Mouse (Mus musculus) hindlimb bud, embryonic 11.5 days (tissue): ENCODE measurements at regions not wholly inside any gene's neighbourhood (a gene's known extent, or its start where the extent isn't known, plus 50 kb on each side); places are given as distances from the start of the nearest gene placed in this dataset.

Source experiments
- DNase-seq: peaks from one replicate; pipeline ENCODE4 v3.0.0-alpha.2; 2012; ENCODE audit warnings: low read depth, low spot score; ENCODE audit errors: extremely low spot score

DNA sequence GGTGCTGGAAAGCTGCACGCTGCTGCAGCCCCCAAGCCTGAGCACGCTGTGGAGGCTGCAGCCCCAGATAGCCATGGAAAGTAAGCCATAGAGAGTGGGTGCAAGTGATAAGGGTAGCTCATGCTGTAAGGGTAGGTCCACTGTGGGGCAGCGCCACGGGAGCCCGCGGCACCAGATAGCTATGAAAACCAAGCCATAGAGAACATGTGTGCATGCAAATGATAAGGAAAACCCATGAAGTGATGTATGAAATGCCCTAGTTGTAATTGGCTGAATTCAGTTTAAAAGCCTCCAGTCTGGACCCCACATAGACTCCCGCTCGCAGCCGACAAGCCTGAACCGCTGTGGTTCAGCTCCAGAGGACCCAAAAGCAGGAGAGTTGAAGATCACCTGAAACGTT, 58.8 kb upstream of the L3mbtl3 start:
- no peak for DNase-seq

DNA sequence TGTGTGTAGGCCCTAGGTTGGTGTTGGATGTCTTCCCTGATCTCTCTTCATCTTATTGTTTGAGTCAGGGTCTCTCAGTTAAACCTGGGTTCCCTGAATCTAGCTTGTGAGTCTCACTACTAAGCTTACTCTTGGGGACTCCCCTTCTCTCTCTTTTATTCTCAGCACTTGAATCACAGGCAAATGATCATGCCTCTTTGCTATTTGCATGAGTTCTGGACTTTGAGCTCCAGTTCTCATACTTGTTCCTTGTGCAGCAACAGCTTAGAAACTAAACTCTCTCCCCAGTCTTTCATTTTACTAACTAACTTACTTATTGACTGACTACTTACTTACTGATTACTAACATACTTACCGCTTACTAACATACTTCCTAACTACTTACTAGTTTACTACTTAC, 64.9 kb upstream of the L3mbtl3 start:
- DNase-seq, result no peak

DNA sequence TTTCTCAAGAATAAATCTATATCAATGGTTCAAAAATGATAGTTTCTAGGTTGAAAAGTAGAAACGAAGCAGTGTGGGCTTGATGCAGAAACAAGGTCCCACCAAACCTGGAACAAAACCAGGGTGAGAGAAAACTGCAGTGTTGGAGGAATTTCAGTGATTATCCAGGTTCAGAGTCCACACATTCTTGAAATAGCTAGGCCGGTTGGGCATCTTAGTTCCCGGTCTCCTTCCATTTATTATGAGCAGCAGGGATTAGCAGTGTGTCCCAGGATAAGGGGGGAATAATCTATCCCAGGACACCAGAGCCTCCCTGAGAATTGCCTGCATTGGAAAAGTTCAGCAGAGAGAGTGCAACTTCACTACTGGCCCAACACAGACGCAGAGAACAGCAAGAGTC, 108.5 kb upstream of the L3mbtl3 start:
- DNase-seq, result no peak

DNA sequence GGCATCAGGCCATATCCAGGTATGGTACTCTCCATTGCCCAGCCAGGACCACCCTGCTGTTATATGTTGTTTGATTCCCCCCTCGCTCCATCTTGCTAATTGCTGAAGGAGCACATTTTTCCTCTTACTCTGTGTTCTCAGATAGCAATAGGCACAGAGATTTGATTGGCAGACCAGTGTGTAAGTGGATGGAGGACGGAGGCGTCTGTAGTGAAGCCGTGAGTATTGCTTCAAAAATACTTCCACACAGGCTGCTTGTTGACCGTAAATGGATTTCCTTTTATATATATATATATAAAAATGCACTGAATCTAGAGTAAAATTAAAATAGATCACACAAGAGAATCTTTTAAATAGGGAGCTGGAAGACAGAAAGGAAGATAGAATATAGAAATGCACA, 115.6 kb upstream of the L3mbtl3 start:
- no peak for DNase-seq

DNA sequence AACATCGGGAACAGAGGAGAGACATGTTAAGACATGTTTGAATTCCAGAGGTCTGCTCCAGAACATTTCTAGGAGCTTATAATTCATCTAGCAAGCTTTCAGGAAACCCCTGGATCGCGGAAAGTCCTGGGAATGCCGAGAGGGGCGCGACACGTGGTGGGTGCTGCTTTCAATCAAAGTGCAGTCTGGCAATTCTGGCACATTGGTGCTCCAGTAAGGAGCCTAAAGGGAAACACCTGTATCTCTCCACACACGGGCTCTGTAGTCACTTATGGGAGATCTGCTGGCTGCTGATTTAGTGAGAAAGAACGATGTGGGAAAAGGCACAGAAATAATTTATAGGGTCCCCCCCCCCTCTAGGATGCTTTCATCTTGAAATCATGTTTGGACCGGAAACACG, 116.4 kb upstream of the L3mbtl3 start:
- peak; percentile 5 for DNase-seq

DNA sequence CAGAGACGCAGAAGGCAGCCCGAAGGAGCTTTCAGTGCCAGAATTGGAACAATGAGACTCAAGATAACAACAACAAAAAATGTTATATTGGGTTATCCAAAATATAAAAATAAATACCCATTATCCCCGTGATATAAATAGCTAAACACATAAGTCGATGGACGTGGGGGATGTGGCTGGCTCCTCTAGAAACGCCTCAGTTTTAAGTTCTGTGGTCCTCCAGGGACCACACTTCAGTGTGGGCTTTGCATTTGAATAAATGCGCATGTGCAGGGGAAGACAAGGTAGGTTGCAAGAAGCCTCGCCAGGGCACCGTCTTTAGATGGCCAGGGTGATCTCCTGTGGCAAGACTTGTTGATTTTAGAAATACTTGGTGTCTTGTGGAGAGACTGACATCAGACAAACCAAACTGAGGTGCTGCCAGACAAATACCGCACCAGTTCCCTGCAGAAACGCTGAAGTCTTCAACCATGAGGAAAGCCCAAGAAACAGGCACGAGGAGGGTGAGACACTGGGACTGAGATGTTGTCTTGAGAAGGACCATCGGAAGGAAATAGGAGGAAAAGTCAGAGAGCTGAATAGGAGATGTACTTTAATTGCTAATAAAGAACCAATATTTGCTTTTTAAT, 117.2 kb upstream of the L3mbtl3 start:
- DNase-seq, result no peak

DNA sequence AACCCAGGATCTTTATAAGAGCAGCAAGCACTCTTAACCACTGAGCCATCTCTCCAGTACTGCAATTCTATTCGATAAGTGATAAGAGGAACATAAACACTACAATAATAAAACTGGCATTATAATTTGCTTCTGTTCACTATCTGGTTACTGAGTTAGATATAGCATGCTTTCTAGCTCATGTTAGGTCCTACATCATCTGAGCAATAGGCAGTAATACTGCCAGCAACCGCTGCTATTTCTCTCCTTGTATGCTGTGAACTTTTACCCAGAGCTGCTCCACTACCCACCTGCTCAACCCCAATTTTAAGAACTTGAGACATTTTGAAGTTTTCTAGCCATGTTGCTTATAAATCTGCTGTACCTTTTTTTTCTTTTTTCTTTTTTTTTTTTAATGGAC, 118.0 kb upstream of the L3mbtl3 start:
- DNase-seq, result no peak

DNA sequence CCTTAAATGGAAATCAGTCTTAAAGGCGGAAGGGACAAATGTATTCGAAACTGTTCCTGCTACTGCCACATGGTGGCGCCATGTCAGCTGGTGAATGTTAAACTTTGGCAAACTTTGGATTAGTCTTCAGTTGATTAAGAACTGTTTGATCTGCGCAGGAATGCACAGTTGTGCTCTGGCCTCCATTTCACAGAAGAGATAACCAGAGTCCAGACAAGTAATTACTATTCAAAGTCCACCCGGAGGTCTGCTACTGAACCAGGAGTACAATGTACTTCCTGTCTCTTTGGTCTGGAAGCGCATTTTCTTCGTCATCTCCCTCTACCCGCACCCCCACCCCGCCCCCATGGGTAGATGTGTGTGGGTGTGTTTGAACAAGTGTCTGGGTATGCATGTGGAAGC, 118.6 kb upstream of the L3mbtl3 start:
- peak; percentile 18 for DNase-seq

DNA sequence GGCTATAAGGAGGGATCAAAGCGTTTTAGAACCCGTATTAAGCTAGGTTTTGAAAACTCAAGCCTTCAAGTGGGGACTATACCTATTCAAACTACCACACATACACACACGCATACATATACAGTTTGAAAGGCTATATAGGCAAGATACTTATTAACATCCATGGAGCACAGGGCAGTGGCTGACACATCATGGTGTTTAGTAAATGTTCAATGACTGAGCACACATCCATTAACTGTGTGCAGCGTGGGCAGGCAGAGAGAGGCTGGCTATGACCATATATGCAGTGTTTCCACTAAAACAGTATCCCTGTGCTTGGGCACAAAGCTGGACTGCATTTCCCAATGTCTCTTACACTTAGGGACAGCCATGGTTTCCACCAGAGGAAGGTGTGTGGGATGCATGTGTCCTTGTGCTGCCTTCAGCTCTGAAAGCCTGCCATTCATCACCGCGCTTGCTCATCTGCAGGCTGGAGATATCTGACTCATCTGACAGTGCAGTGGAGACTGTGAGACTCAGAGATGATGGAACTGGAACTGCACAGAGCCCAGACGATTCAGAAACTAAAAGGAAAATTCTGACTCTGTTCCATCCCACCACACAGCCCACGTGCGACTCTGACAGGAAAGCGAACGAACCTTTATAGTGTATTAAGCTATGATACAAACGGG, 124.6 kb upstream of the L3mbtl3 start:
- DNase-seq, result no peak

DNA sequence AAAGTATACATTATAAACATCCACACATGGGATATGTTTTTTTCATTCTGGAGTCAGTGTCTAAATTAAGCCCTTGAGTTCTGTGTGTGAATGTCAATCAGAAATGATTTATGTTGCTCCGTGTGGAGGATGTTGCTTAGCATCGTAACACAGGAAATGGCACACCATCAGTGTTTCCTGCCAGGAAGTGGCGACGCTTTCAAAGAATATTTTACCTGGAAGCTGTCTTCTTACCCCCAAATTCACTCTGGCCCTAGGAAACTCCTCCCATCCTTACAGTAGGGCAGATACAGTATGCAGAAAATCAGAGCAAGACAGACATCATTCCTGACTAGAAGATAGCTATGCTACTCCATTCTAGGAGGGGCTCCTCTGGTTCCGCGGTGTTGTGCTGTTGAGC, 145.1 kb upstream of the L3mbtl3 start:
- DNase-seq, result no peak

DNA sequence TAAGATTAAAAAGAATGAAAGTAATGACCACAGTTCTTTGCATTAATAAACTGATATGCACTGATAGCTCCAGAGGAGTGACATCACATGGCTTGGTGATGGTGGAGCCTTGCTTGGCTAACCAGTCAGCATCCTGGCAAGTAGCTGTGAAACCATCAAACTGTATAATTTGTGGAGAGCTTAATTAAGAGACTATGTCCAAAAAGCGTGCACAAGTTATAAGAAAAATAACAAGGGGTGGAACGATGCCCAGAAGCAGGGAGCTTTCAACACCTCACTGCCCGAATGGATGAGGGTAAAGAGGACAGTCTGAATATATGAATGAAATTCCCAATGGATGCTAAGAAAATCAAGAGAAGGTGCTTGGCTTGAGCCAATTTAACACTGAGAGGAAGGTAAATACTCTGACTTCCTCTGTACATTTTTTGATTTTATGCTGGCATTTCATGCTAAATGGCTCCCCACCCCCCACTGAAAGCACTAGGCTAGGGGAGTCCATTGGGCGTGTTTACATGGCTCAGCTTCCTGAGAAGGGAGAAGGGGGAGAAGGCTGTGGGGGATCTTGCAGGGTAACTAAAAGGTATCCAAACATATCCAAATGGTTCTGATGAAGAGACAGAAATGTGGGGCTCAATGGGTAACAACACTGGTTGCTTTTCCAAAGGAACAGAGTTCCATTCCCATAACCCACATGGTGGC, 150.2 kb upstream of the L3mbtl3 start:
- DNase-seq, result no peak

DNA sequence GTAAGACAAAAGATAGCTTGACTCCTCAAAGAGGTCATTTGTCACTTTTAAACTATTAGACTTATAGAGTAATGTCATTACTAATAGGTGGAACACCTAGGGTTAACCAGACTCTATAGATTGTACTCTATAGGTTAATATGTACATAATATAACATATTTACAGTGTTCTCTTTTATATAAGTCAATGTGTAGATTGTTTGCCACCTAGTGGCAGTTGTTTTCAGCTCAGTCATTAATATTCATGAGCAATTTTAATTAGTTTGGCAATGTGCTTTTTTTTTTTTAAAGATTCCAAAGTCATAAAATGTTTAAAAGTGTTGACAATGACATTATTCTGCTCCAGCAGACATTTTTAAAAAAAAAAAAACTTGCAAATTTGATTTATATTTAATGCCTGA, 164.4 kb upstream of the L3mbtl3 start:
- no peak for DNase-seq

DNA sequence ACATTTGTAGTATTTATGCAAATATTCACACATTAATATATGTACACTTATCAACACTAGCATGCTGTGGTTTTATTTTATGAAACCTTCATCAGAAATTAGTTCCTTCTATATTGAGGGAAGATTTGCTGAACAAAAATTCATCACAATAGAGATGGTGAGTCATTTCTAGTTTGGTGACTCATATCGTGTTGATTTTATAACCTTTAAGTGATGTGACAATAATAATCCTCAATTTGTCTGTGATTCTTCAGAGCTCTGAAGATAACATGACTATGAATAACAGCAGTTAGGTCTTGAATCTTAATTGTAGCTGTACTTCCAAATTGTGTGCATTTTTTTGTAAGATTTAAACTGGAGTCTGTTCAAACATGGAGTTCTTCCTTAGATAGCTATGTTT, 168.3 kb upstream of the L3mbtl3 start:
- no peak for DNase-seq

DNA sequence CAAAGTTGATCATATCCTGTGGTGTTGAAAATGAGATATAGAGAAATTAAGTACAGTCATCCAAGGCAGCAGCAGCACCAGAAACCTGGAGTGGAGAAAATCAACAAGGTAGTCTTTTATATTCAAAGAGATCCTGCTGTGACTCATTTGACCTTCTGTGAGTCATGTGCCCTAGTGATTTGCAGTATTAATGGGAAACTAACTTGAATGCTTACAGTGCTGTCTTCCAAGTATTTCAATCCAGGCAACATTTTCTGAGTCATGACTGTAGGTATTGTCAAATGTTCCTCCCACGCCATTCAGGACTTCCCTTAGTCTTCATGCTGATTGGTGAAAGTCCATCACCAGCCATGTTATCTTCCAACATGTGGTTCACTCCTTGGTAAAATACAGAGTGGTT, 169.0 kb upstream of the L3mbtl3 start:
- DNase-seq, result no peak

DNA sequence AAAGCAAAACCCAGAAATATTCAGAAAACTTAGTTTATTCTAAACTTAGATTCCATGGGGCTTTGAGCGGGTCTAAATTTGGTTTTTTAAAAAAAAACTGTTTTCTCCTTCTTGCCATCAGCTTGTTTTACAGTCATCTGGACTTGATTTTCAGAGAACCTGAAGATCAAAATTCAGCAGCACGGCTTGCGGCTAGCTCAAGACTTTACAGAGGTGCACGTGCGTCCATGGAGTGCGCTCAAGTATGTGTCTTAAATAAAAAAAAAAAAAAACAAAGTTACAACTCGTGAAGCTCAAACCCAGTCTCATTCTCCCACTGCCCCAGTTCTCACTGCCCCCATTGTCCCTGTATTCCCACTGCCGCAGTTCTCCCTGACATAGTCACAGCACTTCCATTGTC, 180.5 kb upstream of the L3mbtl3 start:
- no peak for DNase-seq

DNA sequence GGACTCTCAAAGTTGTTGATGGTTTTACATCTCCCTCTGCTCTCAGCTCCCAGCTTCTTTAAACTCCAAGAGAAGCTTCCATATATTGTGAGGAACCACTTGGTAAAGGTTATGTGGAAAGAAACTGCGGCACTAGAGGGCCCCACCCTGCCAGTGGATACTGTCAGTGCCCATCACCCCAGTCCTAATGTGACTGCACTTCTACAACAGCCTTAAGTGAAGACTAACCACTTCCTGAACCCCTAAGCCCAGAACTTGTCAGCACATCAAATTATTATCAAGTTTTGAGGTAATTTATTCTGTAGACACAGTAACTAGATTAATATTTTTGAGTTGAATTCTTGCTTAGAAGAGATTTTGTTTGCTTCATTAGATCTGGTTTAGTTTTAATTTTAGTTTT, 182.3 kb upstream of the L3mbtl3 start:
- no peak for DNase-seq

DNA sequence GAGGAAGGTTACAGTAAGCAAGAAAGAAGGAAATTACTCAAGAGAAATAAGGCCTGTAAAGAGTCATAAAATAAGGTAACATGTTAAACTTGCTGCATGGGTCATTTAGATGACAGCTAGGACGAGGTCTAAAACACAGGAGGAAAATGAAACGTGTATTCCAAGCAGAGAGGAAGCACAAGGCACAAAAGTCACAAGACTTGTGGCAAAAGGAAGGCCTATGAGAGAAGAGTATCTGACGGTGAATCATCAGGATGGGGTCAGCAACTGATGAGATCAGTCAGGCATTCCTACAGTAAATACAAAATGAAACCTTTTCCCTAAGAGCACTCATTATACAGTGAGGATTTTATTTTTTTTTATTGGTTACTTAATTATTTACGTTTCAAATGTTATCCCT, 183.6 kb upstream of the L3mbtl3 start:
- DNase-seq, result no peak

DNA sequence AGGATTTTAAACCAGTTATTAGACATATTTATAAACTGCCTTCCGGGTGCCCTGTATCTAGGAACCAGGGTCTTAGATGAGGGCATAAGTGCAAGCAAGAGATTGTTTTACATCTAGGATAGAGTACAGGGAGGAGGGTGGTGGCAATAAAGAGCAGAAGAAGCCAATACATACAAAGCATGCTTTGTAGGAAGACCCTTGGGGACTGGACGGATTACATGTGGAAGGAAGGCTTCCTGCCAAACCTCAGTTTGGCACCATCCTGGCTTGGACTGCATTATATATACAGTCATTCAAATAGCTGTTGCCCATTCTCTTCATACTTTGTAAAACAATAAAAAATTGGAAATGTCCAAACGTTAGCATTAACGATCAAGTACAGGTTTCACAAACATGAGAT, 184.7 kb upstream of the L3mbtl3 start:
- DNase-seq, result no peak

DNA sequence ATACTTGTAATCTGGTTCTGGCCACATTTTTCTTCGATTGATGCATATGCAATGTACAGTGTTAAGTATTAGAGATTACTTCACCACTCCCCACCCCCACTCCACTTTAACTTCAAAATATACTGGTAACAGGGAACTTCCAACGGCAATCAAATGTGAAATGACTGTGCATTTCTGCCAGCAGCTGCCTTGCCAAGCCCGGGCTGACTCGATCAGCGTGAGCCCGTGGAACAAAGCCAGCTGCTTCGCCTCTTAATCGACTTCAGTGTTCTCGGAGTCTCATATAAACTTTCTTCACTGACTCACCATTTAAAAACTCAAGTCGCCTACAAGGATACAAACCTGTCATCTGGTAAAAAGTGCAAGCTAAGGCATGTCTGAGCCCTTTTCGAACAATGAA, 188.7 kb upstream of the L3mbtl3 start:
- no peak for DNase-seq

DNA sequence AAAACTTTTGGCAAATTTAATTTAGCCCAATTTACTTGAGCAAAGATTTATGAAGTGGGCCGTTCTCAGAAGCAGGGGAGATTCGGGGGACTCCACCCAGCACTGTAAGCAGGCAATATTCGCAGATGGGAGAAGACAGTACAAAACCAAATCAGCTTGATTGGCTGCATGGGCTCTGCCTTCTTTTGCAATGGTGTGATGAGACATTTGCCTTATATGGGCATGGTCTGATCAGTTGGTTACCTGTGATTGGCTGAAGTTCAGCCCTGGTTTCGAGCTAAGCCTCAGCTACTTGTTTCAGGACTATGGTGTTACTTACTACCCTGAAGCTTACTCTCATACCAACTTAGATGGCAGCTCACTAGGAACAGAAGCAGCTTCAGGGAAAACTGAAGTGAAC, 185.6 kb upstream of the Arhgap18 start:
- DNase-seq, result no peak

DNA sequence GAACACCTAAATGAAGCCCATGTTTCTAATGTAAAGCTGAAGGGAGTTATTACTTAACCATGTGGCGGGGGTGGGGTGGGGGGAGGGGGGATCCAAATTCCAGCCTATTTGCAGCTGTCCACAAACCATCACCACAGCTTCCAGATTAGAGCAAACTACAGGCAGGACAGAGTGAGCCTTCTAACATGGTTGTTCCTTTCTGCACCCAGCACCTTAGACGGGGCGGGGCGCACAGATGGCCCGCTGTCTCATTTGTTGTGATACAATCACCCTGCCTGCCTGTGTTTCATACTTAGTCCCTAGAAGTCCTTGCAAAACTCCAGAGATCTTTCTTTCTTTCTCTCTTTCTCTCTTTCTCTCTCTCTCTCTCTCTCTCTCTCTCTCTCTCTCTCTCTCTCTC, 182.8 kb upstream of the Arhgap18 start:
- no peak for DNase-seq

DNA sequence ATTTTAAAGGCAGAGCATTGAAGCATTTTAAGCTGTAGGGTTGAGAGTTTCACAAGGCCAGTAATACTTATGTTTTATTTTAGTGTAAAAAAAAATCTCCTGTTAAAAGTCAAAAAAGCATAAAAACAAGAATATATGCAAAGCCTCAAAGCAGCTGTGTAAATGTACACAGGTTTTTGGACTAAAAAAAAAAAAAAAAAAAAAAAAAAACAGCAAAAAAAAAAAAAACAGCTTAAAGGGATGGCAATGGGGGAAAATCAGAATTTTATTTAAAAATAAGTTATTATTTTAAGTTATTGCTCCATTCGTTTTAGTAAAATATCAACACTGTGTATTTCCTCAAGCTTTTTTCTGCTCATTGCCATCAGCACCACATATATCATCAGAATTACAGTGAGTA, 181.8 kb upstream of the Arhgap18 start:
- DNase-seq, result no peak

DNA sequence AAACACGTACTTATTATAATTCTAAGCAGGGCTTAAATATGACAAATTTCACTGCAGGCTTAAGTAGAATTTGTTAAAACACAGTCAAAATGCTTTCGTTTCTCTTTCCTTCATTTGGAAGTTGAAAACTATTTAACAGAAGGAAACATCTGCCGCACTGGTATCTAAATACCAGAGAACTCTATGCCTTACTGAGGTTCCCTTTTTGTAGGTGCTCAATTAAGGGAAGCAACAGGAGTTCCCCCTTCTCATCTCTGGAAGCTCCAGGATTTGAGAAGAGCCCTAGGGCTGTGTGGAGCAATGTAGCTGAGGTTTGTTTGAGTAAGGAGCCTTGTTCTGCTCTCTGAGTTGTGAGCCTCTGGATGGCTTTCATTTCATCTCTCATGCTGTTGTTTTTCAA, 177.1 kb upstream of the Arhgap18 start:
- DNase-seq, result no peak
